Mouse (Mus musculus): ENCODE results near the gene Tstd2.

DNA sequence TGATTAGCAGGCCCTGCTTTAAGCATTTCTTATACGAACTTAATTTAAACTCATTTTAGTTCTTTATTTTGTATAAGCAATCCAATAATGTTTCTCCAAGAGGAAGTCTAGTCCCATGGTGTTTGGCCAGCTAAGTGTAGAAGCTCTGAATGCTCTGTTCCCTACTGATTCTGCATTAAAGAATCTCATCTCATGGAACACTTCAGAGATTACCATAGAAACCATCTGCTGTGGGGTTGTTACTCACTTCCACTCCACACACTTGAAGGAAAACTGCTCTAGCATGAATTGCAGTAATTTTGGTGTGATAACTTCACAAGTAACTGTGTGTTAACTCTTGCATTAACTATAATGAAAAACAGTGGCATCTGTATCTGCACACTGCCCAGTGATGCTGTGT, 8.4 kb upstream of the Tstd2 start:
- no peak for TF ChIP-seq MAFK (IDR thresholded peaks at IDR 0.05; ENCODE audit: insufficient read depth, low read depth, low read length)
- no peak for TF ChIP-seq HCFC1 (IDR thresholded peaks at IDR 0.05; ENCODE audit: borderline replicate concordance, insufficient read depth, low read length)

Data from ES-E14 (cell line).